Mouse (Mus musculus): ENCODE measurements around the gene Gm4858.
"Not testable (repeated sequence)": the region's sequence is repeated elsewhere in the genome, so short reads cannot be mapped to it uniquely, and the experiment has no call there.

Gene Gm4858

DNA sequence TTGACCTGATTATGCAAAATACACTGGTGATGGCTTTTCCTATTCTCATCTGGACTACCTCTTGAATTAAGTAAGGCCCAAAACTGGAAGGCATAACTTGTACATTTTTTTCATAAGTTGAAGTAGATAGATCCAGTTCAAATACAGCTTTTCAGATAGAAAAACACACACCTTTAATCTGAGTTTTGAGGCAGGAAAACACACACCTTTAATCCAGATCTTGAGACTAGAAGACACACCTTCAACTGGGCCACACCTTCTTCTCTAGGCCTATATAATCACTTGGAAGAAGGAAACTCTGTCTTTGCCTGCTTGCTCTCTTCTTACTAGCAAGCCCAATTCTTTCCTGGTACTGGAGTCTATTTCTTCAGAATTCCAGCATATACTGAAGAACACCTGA lies at the start of gene Gm4858:
TSS of gene Gm4858 (plus strand) at position 301 of the 400 bp plus-strand sequence.
- DNase-seq (ENCODE audit: low spot score in 2 of 2): peak in 1 of 2 experiments; percentile 1

DNA sequence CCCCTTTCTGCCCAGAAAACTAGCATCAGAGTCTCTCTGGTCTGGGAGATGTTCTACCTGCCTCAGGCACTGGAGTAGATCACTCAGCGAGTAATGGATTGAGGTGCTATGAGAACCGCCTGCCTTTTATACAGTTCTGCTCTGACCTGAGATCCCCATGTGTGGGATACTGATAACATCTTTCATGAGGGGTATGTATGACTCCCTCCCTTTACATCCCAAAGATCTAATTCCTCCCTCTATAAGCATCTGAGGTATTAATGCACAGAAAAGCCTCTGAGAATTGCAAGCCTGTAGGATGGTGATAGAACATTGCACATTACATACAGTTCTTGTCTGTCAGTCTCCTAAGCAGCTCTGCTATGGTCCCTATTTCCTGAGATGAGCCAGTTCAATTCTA lies 49.7 kb upstream of the Gm4858 start, which contains the start of gene Lce1m:
TSS of gene Lce1m (minus strand) at position 101 of the 400 bp plus-strand sequence.
- DNase-seq (ENCODE audit: low spot score in 2 of 2): no peak

DNA sequence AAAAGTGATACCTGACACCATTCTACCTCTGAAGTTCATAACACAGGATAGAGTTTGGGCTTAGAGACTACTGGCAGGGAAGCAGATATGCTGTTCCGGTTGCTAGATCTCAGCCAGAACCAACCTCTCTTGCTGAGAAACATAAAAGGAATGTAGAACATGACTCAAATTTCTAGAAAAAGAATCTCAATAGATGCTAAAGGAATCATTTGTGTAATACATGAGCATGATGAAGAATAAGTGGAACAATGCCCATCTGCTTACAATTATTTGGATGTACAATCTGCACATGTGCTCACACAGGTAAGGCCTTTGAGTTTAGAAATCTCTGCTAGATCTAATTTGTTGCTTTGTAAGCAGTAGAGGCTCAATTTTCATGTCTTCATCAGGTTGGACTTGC lies 47.5 kb upstream of the Gm4858 start:
- no peak for DNase-seq (ENCODE audit: low spot score in 2 of 2)

DNA sequence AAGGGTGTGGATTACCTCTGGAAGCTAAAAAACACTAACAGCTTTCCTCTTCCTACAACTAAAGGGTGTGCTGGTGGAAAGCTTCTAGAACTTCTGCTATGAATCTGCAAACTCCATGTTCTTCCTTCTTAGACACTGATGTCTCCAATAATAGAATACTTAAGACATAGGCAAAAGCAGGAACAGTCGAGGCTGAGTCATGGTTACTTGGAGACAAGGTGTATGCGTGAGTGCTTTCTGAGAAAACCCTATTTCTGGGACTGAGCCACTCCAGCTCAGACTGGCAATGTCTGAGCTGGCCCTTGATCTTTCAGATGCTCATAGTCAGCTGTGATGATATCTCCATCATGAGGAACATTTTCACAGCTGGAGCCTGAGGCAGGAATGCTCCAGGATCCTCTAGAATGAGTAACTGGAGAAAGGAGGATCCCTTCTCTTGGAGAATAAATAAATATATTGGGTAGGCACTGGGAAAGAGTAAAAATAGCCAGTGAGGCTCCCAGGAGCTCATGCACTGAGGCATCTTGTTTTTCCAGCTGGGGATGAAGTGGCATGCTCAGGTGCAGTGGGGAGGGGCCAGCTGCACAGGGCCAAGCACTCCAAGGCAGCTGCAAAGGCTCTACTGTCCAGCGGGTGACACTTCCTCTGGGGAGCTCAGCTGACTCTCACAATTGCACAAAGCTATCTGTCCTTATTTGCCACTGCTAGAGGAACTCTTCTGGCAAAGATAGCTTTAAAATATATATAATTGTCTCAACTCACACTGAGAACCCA lies 45.0 kb upstream of the Gm4858 start:
- no peak for DNase-seq (ENCODE audit: low spot score in 2 of 2)

DNA sequence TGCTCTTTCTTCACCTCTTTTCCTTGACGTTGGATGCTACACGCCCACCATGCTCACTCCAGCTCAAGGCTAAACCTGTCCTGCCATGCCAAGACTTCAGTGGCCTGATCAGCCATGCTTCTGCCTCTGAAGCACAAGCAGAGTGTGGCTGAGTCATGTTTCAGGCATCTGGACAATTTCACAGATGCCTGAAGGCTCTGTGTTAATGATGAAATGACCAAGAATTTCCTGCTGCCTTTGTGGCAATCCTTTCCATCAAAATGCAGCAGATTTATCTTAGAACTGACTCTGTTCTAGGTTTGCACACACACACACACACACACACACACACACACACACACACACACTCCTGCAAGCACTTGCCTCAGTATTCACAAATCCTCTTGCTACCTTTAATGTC lies 43.1 kb upstream of the Gm4858 start:
- DNase-seq (ENCODE audit: low spot score in 2 of 2): no peak

DNA sequence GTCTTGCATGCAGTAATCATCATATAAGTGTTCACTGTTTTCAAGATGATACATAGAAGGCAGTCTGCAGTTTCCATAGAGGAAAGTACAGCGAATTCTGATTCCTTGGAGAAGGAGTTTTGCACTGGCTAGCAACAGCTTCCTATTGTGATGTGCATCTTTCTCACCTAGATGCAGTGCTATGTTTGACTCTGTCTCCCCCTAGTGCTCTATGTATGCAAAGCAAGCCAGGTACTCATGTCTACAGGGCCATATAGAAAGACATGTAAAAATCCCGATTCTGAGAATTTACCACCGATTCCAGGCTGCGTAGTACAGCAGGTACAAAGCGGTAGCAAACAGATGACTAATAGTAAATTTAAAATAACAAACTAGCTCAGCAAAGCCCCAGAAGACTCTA lies 37.2 kb upstream of the Gm4858 start:
- no peak for DNase-seq (ENCODE audit: low spot score in 2 of 2)

DNA sequence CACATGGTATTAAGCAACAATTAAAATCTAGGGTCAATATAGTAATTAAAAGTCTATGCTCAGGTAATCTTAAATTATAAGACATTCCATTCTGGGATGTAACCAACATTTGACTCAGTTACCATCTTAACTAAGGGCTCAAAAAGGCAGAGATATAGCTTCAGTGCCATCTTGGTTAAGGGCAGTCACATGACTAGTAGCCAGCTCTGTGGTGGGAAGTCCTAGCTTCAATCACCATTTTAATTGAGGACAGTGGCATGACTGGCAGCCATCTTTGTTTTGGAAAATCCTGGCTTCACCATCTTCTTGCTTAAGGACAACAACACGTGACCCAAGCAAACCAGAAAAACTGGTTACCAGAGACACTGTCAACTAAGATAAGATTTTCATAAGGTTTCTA lies 18.4 kb upstream of the Gm4858 start:
- no peak for DNase-seq (ENCODE audit: low spot score in 2 of 2)

DNA sequence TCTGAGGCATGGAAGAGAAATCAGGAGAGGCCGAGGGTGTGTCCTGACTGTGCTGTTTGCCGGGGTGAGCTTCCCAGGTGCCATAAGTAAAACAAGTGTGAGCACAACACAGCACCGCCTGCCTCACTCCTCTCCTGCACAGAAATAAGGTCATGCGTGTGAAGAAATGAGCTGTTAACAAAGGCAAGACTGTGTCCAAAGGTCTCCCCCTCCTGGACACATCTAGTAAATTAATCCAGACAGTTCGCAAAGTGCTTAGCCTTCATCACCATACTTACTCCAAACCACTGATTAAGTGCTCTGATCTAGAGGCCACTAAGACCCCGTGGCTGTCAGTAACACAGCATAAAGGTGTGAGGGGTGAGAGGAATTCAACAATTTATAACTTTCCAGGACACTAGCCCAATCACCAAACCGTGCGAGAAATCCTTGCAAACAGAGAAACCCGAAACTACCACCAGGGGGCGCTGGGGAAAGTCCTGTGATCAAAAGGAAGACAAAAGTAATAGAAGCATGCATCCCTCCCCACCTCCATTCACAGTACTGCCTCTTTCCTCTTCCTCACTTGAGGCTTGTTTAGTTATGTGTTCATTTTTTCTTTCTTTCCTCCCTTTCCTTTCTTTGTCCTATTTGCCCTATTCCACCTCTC lies 15.7 kb upstream of the Gm4858 start:
- no peak for DNase-seq (ENCODE audit: low spot score in 2 of 2)

DNA sequence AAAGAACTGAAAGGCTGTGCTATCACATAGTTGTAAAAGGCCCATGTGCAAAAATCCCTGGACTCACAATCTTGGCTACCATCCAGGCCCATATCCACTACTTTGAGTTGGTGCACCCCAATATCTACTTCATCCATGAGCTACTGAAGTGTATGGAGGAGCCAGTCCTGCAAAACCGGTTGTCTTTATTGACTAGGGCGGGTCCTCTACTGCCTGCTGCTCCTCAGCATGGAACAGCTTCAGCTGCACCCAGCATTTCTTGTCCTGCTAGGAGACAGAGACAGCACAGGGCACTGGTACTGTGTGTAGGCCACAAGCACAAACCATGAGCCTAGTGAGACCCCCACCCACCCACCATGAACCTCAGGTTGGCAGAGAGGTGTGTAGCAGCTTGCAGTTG lies 18.0 kb downstream of the Gm4858 start:
- DNase-seq (ENCODE audit: low spot score in 2 of 2): no peak

DNA sequence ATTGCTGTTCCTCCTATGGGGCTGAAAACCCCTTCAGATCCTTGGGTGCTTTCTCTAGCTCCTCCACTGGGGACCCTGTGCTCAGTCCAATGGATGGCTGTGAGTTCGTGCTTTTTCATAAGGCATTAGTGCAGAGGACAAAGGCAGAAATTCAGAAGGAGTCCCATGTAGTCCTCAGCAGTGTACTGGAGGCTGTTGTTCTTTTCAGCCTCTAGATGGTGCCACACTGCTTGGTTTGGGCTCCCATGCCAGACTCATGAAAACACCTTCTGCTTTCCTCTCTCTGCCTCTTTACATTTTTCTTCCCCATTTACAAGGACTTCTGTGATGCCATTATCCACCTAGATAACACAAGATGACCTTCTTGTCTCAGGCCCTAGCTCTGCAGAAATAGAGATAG lies 25.0 kb downstream of the Gm4858 start:
- DNase-seq (ENCODE audit: low spot score in 2 of 2): not testable (repeated sequence)

DNA sequence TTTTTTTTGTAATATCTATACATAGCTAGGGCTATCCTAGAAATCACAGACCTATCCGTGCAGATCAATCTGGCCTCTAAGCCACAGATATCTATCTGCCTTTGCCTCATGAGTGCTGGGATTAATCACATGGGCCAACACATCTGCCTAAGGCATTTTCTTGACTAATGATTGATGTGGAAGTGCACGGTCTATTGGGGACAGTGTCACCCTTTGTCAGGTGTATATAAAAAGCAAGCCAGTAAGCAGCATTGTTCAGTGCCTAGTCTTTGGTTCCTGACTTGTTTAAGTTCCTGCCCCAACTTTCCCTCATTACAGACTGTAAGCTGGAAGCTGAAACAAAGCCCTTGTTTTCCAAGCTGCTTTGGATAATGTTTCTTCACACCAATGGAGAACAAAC lies 27.8 kb downstream of the Gm4858 start:
- DNase-seq (ENCODE audit: low spot score in 2 of 2): no peak

DNA sequence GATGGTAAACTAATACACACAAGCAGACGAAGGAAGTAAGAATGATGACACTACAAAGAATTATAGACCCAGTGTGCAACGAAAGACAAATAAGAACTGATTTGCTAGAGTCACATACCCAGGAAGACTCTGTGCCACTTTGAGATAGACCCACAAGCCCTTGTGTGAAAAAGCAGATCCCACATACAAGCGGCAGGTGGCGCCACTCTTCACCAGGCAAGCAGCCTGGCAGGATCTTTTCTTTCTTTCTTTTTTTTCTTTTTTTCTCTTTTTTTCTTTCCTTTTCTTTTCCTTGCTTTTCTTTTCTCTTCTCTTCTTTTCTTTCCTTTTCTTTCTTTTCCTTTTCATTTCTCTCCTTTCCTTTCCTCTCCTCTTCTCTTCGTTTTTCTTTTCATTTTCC lies 43.0 kb downstream of the Gm4858 start:
- DNase-seq (ENCODE audit: low spot score in 2 of 2): no peak

DNA sequence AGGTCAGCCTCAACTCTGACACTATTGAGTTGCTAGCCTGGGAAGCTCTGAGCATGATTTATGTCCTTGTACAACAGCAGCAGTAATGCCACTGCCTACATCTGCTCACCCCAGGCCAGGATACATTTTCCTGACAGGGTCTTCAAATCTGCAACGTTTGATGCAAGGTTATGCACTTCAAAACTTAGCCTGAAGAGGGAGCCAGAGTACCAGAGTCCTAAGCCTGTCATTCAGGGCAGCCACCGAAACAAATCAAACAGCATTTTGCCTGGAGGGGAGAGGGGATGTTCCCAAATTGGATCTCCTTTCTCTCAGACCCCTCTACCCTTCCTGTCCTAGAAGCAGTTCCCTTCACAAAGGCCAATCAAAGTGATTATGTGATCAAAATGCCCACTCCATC lies 45.9 kb downstream of the Gm4858 start:
- no peak for DNase-seq (ENCODE audit: low spot score in 2 of 2)

DNA sequence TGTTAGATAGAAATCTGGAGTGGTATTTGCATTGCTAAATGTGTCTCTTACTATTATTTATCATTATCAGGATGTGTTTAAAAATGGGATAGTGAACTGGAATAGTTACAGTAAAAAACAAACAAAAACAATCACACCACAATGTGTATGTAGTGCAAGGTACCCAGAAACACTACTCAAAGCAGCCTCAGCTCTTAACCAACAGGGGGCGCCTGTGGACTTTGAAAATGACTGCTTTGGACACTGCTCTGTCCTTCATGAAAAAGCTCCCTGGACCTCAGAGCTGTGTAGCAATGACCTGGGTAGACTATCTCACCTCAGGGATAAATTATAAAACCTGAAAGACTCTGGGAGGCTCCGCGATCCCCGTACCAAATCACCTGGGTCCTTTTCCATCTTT lies 50.5 kb downstream of the Gm4858 start:
- no peak for DNase-seq (ENCODE audit: low spot score in 2 of 2)
